Mouse (Mus musculus) ES-Bruce4 (cell line): ENCODE data around the gene Shisa7.

Experiments
- CTCF ChIP-seq: IDR thresholded peaks from one replicate; pipeline ENCODE4 v1.8.1; 2011; ENCODE audit warnings: low read depth, low read length
- EP300 ChIP-seq: IDR thresholded peaks from 2 replicates; pipeline ENCODE4 v1.6.1; 2011; ENCODE audit warnings: low read depth, low read length; ENCODE audit not compliant: insufficient read depth
- POLR2A ChIP-seq: IDR thresholded peaks from one replicate; pipeline ENCODE4 v1.8.1; 2011; ENCODE audit warnings: low read length; ENCODE audit not compliant: insufficient read depth

DNA sequence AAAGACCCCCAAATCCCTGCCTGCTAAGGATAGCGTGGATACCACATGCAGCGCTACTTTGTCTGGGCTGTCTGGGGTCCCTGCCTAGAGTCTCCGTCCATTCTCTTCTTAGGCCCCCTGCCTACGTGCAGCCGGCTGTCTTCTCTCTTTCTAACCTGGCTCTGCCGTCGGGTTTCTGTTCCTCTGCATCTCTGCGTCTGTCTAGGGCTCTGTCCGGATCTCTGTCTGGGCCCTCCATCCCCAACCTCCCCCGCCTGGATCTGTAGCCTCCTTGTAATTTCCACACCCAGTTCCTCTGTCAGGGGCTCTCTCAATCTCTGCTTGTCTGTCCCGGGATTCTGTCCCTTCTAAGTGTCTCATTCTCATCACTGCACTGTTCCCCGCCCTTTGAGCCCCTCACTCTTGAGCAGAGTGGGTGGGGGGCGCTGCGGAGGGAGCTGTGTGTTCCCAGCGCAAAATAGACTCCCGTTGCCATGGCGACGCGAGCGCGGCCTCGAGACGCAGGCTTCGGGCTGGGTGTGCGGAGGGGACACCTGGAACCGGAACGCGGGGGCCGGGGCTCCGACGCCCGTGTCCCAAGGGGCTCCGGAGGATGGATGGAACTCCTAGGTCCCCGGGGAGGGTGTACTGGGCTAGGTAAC, 772 bp downstream of the Shisa7 start:
- TF ChIP-seq CTCF (no peak), EP300 (no peak), POLR2A (no peak)
